Mouse (Mus musculus) monocyte, adult 59 days (primary cell): ENCODE data around the gene Gm5483. TPM values are rescaled to one million over a fixed set of nuclear protein-coding genes. Genes with fewer than 3 reads are reported as not detected.

Experiments
- total RNA-seq, 2 experiments: library from RNA; stranded (reverse); gene quantifications; one replicate each; pipeline ENCODE4 v1.2.4; 2023

The Gm5483 gene
- total RNA-seq = not detected

GRCm38 (mm10) chr16:36183912-36184311 is at the start of gene Gm5483:
Gene Gm5483, plus strand, starts transcription at chr16:36184212.

DNA sequence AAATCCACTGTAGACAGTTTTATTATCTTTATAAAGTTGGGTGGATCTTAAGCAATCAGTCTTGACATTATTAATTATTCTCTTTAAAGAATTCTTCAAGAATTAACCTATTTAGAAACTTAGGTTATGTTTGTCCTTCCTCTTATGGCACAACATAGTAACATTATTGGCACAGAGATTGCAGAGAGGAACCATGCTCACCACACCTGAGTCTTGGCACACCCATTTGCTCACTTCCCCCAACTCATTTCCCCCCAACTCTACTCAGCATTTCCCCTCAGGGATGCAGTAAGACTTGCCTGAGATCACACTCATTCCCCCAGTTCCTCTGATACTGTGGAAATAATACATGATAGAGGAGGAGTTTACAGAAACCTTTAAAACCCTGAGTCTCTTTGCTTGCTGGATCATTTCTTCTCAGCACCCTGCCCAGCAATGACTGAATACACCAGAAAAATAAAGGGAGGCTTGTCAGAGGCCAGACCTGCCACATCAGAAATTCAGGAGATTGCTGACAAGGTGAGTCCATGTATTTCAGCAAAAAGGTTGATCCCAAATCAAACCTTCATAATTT is 27.5 kb upstream of the Gm5483 start, which contains the start of gene Stfa2l1:
TSS of gene Stfa2l1 (plus strand) at position 410 of the 574 bp plus-strand sequence.

GRCm38 (mm10) chr16:36209967-36210453 is 26.0 kb downstream of the Gm5483 start, which contains the start of gene Gm5416:
Gene Gm5416, plus strand, starts transcription at chr16:36210403.

DNA sequence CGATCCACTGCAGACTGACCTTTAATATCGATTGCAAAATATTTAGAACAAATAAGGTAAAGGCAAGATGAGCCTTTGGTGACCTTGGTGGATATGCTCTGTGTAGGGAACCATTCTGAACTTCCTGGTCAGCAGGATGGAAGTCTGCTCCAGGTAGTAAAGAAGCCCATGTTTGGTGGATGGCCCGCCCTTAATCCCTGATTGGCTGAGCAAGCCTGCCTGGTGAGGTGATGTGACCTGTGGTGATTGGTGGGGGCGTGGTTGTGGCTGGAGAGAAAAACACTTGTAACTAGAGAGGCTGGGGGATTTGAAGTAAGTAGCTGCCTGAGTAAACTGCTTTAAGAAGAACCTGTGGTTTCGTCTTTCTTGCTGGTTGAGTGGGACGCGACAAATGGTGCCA is 37.2 kb downstream of the Gm5483 start, which contains the start of gene 2010005H15Rik:
TSS of gene 2010005H15Rik (plus strand) at position 301 of the 400 bp plus-strand sequence.

Other genes starting within 250 kb of the Gm5483 start
- gene Parp9, start 245.7 kb upstream of the Gm5483 start, total RNA-seq = 10 to 100 TPM; 49.5 to 54.0 TPM
- gene Dtx3l, start 245.1 kb upstream of the Gm5483 start, total RNA-seq = 10 to 100 TPM; 48.3 to 52.3 TPM
- gene Kpna1, start 205.5 kb upstream of the Gm5483 start, total RNA-seq = 10 to 100 TPM; 74.1 to 74.5 TPM
- 1 to 10 TPM; 4.2 to 4.3 TPM for gene Wdr5b, start 143.0 kb upstream of the Gm5483 start, total RNA-seq
- 10 to 100 TPM; 22.7 to 29.7 TPM for gene Fam162a, start 112.6 kb upstream of the Gm5483 start, total RNA-seq
- gene Ccdc58, start 112.5 kb upstream of the Gm5483 start, total RNA-seq = 10 to 100 TPM; 17.9 to 24.8 TPM
- gene Csta1, start 53.0 kb upstream of the Gm5483 start, total RNA-seq = not detected
- not detected for gene Stfa2l1, start 27.4 kb upstream of the Gm5483 start, total RNA-seq
- gene Gm5416, start 26.2 kb downstream of the Gm5483 start, total RNA-seq = not detected
- gene 2010005H15Rik, start 37.3 kb downstream of the Gm5483 start, total RNA-seq = not detected
- gene Stfa1, start 92.7 kb downstream of the Gm5483 start, total RNA-seq = not detected
- not detected for gene BC117090, start 150.1 kb downstream of the Gm5483 start, total RNA-seq
- not detected for gene BC100530, start 183.5 kb downstream of the Gm5483 start, total RNA-seq
- gene Stfa2, start 224.2 kb downstream of the Gm5483 start, total RNA-seq = not detected